Mouse (Mus musculus) embryonic facial prominence, embryonic 11.5 days (tissue): Measurements from ENCODE around the gene Cmah. TPM values are rescaled to one million over a fixed set of nuclear protein-coding genes. Genes with fewer than 3 reads are reported as not detected.
A peak's percentile ranks its signal among the peaks of the same experiment; 100 is the strongest.

ENCODE experiments used
- ATAC-seq: fragments of 200-750 bp; cut with Nextera tagmentation; replicated peaks from 2 replicates; pipeline ENCODE4 v1.8.0; 2017; ENCODE audit warnings: low read depth; ENCODE audit not compliant: insufficient number of reproducible peaks, low FRiP score, low TSS enrichment
- DNase-seq: peaks from one replicate; pipeline ENCODE4 v3.0.0-alpha.2; 2015; ENCODE audit warnings: low spot score
- H3K27ac ChIP-seq: fragments of 300-500 bp; sonication (generic); replicated peaks from 2 replicates; pipeline ENCODE4 v1.5.1; 2014; ENCODE audit warnings: mild to moderate bottlenecking, low read depth, low read length, control low read depth
- H3K27me3 ChIP-seq: fragments of 300-500 bp; sonication (generic); 2 replicates; pipeline ENCODE4 v1.6.1; 2014; ENCODE audit warnings: mild to moderate bottlenecking, low read length, moderate library complexity, mixed read lengths; ENCODE audit not compliant: control insufficient read depth, insufficient read depth
- H3K36me3 ChIP-seq: fragments of 300-500 bp; sonication (generic); replicated peaks from 2 replicates; pipeline ENCODE4 v1.6.1; 2014; ENCODE audit warnings: low read depth, mild to moderate bottlenecking, low read length, moderate library complexity, mixed read lengths; ENCODE audit not compliant: control insufficient read depth, insufficient read depth
- H3K4me1 ChIP-seq: fragments of 300-500 bp; sonication (generic); 2 replicates; pipeline ENCODE4 v1.6.1; 2014; ENCODE audit warnings: low read length, mixed read lengths; ENCODE audit not compliant: control insufficient read depth, insufficient read depth
- H3K4me2 ChIP-seq: fragments of 300-500 bp; sonication (generic); 2 replicates; pipeline ENCODE4 v1.6.1; 2014; ENCODE audit warnings: low read depth, mild to moderate bottlenecking, control low read depth, low read length, moderate library complexity
- H3K4me3 ChIP-seq: fragments of 300-500 bp; sonication (generic); 2 replicates; pipeline ENCODE4 v1.5.1; 2014; ENCODE audit warnings: low read depth, low read length, control low read depth
- H3K9ac ChIP-seq: fragments of 300-500 bp; sonication (generic); replicated peaks from 2 replicates; pipeline ENCODE4 v1.6.1; 2014; ENCODE audit warnings: mild to moderate bottlenecking, control low read depth, low read length
- H3K9me3 ChIP-seq: fragments of 300-500 bp; sonication (generic); replicated peaks from 2 replicates; pipeline ENCODE4 v1.6.1; 2016; ENCODE audit warnings: mild to moderate bottlenecking, low read length, inconsistent platforms, mixed read lengths; ENCODE audit not compliant: control insufficient read depth
- WGBS: fragments of 180-500 bp; shearing (Covaris S2); extraction: QIAGEN DNeasy Blood & Tissue Kit; methylation state at CpG from one replicate; pipeline ENCODE4 v1.1.7; 2014; 5-methylcytosine and 5-hydroxymethylcytosine counted together
- polyA plus RNA-seq: library from polyadenylated mRNA; unstranded; fragments of >200 nt; fragmentation: Nextera tagmentation; extraction: Ambion mirVana; gene quantifications from 2 replicates; pipeline ENCODE4 v1.2.1, GENCODE M21; 2014

Gene Cmah
- polyA plus RNA-seq, 1 experiment from 2014 or later: 0.45 TPM

DNA sequence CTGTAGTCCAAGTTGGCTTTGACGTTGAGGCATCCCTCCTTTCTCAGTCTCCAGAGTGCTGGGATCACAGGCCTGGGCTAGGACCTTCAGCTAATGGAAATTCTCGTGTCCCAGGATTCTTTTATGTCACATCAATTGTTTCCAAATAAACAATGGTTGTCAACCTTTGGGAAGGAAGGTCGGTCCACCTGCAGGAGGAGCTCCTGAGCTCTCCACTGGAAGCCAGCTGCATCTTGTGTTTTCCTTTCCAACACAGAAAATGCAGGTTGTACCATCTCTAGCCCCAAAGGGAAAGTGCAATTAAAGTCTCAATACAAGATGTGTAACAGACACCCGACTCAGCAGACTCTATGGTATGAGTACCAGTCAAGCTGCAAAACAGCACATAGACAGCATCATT is 21.0 kb upstream of the Cmah start:
- ATAC-seq: no peak
- WGBS: 54% methylated on average over 4 of the region's 4 CpGs
- H3K9ac ChIP-seq: no peak overlapping the region

DNA sequence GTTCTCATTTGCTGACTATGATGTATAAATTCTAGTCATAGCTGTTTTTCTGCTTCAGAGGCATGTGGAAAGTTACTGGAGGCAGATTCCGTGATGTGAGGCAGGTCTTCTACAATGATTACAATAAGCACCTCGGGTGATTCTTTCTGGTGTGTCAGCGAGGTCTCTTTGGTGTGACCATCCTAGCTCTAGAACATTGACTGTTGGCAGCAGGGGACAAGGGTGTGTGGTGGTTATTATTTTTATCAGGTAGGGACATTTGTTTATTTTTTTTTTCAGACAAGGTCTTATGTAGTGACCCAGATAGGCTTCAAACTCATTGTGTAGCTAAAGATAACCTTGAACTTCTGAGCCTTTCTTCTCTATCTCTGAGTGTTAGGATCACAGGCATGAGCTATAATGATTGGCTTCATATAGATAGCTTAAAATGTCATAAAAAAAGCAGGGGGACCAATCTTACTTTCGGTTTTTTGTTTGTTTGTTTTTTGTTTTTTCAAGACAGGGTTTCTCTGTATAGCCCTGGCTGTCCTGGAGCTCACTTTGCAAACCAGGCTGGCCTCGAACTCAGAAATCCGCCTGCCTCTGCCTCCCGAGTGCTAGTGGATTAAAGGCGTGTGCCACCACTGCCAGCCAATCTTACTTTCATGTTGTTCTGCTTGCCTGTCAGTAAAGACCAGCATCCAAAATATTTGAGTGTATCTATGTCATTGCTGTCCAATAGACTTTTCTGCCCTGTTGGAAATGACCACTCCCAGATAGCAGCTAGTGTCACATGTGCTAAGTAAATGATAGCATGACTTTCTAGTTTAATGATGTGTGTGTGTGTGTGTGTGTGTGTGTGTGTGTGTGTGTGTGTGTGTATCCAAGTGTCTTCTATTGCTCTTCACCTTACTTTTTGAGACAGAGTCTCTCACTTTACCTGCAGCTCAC is 15.9 kb upstream of the Cmah start:
- Histone ChIP-seq H3K36me3 (no peaks in the 10 kb centered on the region), H3K9me3 (no peaks in the 10 kb centered on the region), H3K4me3 (no peak overlapping the region), H3K9ac (no peak overlapping the region), H3K27ac (no peak overlapping the region), H3K4me2 (no peak overlapping the region), H3K4me1 (no peaks in the 10 kb centered on the region), H3K27me3 (no peaks in the 10 kb centered on the region)
- no peak for ATAC-seq
- 87% methylated on average over 8 of the region's 8 CpGs for WGBS
- DNase-seq: no peak

More for the DNA sequence above, 21.0 kb upstream of the Cmah start:
- Histone ChIP-seq H3K4me3 (no peak overlapping the region), H3K9me3 (no peaks in the 10 kb centered on the region), H3K27ac (no peak overlapping the region), H3K36me3 (no peaks in the 10 kb centered on the region), H3K4me1 (no peaks in the 10 kb centered on the region), H3K27me3 (no peaks in the 10 kb centered on the region), H3K4me2 (no peak overlapping the region)
- no peak for DNase-seq

DNA sequence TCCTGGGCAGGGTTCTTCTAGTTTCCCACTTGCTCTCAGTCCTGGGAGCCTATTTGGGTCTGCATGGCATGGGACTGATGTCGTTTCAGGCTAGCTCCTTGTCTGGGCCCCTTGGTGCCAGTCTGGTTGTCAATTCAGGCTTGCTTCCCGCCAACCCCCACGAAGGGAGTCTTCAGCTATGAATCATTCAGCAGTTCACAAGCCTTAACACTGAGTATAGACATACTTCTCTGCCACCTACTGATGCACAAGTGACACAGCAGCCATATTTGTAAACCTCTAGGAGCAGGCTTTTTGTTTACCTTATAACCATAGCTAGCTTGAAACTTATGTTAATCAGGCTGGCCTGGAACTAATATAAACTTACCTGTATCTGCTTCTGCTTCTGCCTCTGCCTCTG is 10.6 kb upstream of the Cmah start:
- Histone ChIP-seq H3K4me2 (no peak overlapping the region), H3K9me3 (no peaks in the 10 kb centered on the region), H3K27ac (no peak overlapping the region), H3K27me3 (no peaks in the 10 kb centered on the region), H3K9ac (no peak overlapping the region), H3K36me3 (no peaks in the 10 kb centered on the region), H3K4me1 (no peaks in the 10 kb centered on the region), H3K4me3 (no peak overlapping the region)
- WGBS: 80% methylated on average over 3 of the region's 3 CpGs
- no peak for DNase-seq
- ATAC-seq: no peak

DNA sequence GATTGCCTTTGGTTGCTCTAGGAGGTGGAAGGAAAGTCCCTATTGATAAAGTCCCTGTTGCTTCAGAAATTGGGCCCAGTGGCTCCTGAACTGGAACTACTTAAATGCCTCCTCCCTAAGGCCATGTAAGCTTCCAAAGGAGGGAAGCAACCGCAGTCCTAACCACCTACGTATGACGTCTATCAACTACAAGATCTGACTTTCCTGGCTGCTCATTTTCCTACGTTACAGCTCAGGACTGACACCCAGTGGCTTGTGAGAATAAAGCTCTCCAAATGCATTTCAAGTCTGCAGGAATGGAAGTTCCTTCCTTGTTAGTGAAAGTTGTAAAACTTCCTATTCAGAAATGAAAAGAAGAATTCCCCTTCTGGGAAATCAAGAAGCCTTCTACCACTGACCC is 8.6 kb upstream of the Cmah start:
- ATAC-seq: no peak
- Histone ChIP-seq H3K4me3 (no peak overlapping the region), H3K4me2 (no peak overlapping the region), H3K36me3 (no peaks in the 10 kb centered on the region), H3K4me1 (no peaks in the 10 kb centered on the region), H3K27ac (no peak overlapping the region), H3K9ac (no peak overlapping the region), H3K27me3 (no peaks in the 10 kb centered on the region), H3K9me3 (no peaks in the 10 kb centered on the region)
- 23% methylated on average over 4 of the region's 4 CpGs for WGBS
- DNase-seq: peak; percentile 70

DNA sequence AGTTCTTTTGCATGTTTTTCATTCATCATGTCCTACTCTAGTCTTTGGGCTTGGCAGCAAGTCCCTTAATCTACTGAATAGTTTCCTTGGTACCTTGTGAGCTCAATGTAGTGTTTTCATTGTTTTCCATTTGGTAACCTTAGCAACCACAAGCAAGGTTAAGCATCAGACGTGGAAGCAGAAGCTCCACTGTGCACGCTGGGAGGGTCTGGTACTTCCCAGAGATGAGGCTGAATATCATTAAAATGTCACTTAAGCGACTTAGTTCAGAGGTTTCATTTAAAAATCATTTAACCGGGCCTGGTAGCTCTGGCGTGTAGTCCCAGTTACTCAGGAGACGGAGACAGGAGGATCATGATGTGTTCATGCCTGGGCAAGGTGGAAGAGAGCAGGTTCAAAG is 5.9 kb upstream of the Cmah start:
- H3K9me3 ChIP-seq: no peaks in the 10 kb centered on the region
- 83% methylated on average over 6 of the region's 6 CpGs for WGBS

DNA sequence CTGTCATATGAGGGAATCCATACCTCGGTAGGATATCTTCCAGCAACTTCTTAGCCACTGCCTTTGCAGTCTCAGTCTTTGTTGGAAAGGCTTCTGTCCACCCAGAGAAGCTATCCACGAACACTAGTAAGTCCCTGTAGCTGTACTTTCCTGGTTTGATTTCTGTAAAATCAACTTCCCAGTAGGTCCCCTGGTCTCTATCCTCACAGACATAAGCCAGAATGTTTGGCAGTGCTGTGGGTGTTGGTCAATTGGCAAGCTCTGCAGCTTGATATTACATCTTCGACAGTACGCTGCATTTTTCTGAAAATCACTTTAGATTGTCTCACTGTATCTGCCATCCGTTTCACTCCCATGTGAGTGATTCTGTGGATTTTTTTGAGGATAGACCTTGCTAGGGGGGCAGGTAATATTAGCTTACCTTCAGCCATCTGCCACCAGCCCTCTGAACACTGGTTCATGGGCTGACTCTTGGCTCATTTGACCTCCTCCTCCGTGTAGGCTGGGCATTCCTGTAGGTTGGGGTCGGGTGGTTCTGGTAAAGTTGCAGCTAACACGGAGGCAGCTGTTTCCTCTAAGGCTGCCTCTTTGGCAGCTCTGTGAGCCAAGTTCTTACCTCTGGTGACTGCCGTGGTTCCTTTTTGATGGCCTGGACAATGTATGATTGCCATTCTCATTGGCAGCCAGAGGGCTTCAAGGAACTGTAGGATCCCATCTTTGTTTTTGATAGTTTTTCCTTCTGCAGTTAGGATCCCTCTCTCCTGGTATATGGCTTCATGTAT is 1.0 kb downstream of the Cmah start:
- H3K4me1 ChIP-seq: no peaks in the 10 kb centered on the region
- no peak overlapping the region for H3K4me3 ChIP-seq
- no peaks in the 10 kb centered on the region for H3K9me3 ChIP-seq
- H3K27ac ChIP-seq: no peak overlapping the region
- no peak for DNase-seq
- no peak overlapping the region for H3K9ac ChIP-seq
- WGBS: 78% methylated on average over 9 of the region's 9 CpGs
- H3K4me2 ChIP-seq: no peak overlapping the region
- no peaks in the 10 kb centered on the region for H3K36me3 ChIP-seq
- no peaks in the 10 kb centered on the region for H3K27me3 ChIP-seq
- no peak for ATAC-seq

More for the DNA sequence above, 5.9 kb upstream of the Cmah start:
- no peaks in the 10 kb centered on the region for H3K36me3 ChIP-seq
- no peaks in the 10 kb centered on the region for H3K4me1 ChIP-seq
- no peak overlapping the region for H3K27ac ChIP-seq
- no peak overlapping the region for H3K4me3 ChIP-seq
- no peak overlapping the region for H3K9ac ChIP-seq
- no peaks in the 10 kb centered on the region for H3K27me3 ChIP-seq
- no peak for ATAC-seq
- no peak overlapping the region for H3K4me2 ChIP-seq
- no peak for DNase-seq

DNA sequence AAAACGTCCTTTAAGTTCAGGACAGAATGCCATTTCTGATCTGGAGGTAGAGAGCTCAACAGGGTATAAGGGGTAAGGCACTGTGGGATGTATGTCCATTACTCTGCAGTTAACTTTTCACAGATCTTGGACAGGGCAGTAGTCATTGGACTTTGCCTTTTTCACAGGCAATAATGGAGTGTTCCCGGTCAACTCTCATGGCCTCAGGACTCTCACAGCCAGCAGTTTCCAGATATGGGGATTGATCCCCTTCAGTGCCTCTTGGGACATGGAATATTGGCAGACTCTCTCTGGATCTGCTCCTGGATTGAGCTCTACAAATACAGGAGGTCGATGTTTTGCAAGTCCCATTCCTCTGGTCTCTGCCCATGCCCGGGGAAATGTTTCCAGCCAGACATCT is 2.9 kb downstream of the Cmah start:
- H3K4me1 ChIP-seq: no peaks in the 10 kb centered on the region
- no peaks in the 10 kb centered on the region for H3K27me3 ChIP-seq
- no peak for ATAC-seq
- H3K9me3 ChIP-seq: no peaks in the 10 kb centered on the region
- H3K4me3 ChIP-seq: no peak overlapping the region
- H3K4me2 ChIP-seq: no peak overlapping the region
- no peaks in the 10 kb centered on the region for H3K36me3 ChIP-seq
- WGBS: 70% methylated on average over 4 of the region's 4 CpGs
- no peak overlapping the region for H3K27ac ChIP-seq
- no peak overlapping the region for H3K9ac ChIP-seq
- no peak for DNase-seq
